Mouse (Mus musculus) monocyte, adult 5-6 weeks (primary cell): ENCODE results near the gene Olfr1261. TPM values are rescaled to one million over a fixed set of nuclear protein-coding genes. Genes with fewer than 3 reads are reported as not detected.

ENCODE experiments used
- ATAC-seq: fragments of 153-309, 156-312 bp; replicated peaks from 2 replicates; pipeline ENCODE4 v1.8.0; 2017; ENCODE audit warnings: mild to moderate bottlenecking; ENCODE audit not compliant: low TSS enrichment, insufficient number of reproducible peaks, severe bottlenecking, poor library complexity, low FRiP score
- total RNA-seq: library from RNA; stranded (forward); fragments of 200-1000, 200-491, 200-594 nt; gene quantifications from 3 replicates; pipeline ENCODE4 v1.2.3, GENCODE M21; 2017

Olfr1261 gene
- not detected in 3 replicates for total RNA-seq

GRCm38 (mm10) chr2:89990921-89991320, at the start of gene Olfr1261:
Gene Olfr1261 (plus strand): TSS chr2:89991221.
- ATAC-seq, result no peak

- no peak for ATAC-seq
These were observed 42.5 kb upstream of the Olfr1261 start, which contains the start of gene Olfr1259 for GRCm38 (mm10) chr2:89948564-89948963. Gene Olfr1259 (minus strand): TSS chr2:89948664.

GRCm38 (mm10) chr2:89974184-89974583, 16.8 kb upstream of the Olfr1261 start, which contains the start of gene Olfr1260:
Gene Olfr1260 (plus strand): TSS chr2:89974340.
- ATAC-seq, result no peak

GRCm38 (mm10) chr2:89977709-89978108, 13.3 kb upstream of the Olfr1261 start:
- no peak for ATAC-seq

- no peak for ATAC-seq
These were observed 8.8 kb downstream of the Olfr1261 start, which contains the start of gene Olfr1262 for GRCm38 (mm10) chr2:89999845-90000244. Gene Olfr1262 (plus strand): TSS chr2:90000145.

- no peak for ATAC-seq
These were observed 20.8 kb downstream of the Olfr1261 start, which contains the start of gene Olfr1263 for GRCm38 (mm10) chr2:90011831-90012230. Gene Olfr1263 (plus strand): TSS chr2:90012131.

- ATAC-seq, result no peak
These were observed 34.5 kb downstream of the Olfr1261 start, which contains the start of gene Olfr1264 for GRCm38 (mm10) chr2:90025477-90025876. Gene Olfr1264 (minus strand): TSS chr2:90025577.

GRCm38 (mm10) chr2:90035037-90035436, 44.0 kb downstream of the Olfr1261 start, which contains the start of gene Olfr1265:
Gene Olfr1265 (plus strand): TSS chr2:90035337.
- ATAC-seq, result no peak

Other genes with a start within 250 kb of the Olfr1261 start
- not detected in 3 replicates for gene Olfr1253, start 234.1 kb upstream of the Olfr1261 start, total RNA-seq
- not detected in 3 replicates for gene Olfr1254, start 197.6 kb upstream of the Olfr1261 start, total RNA-seq
- gene Olfr1255, start 179.2 kb upstream of the Olfr1261 start, total RNA-seq, result not detected in 3 replicates
- gene Olfr1256, start 149.7 kb upstream of the Olfr1261 start, total RNA-seq, result not detected in 3 replicates
- not detected in 3 replicates for gene Olfr48, start 143.0 kb upstream of the Olfr1261 start, total RNA-seq
- gene Olfr1257, start 112.8 kb upstream of the Olfr1261 start, total RNA-seq, result not detected in 3 replicates
- 0.19 TPM in 1 of 3 replicates, not detected in the others for gene Olfr1258, start 63.9 kb upstream of the Olfr1261 start, total RNA-seq
- 1.1 TPM in 1 of 3 replicates, not detected in the others for gene Olfr1259, start 42.6 kb upstream of the Olfr1261 start, total RNA-seq
- gene Olfr1260, start 16.9 kb upstream of the Olfr1261 start, total RNA-seq, result not detected in 3 replicates
- not detected in 3 replicates for gene Olfr1262, start 8.9 kb downstream of the Olfr1261 start, total RNA-seq
- gene Olfr1263, start 20.9 kb downstream of the Olfr1261 start, total RNA-seq, result not detected in 3 replicates
- not detected in 3 replicates for gene Olfr1264, start 34.4 kb downstream of the Olfr1261 start, total RNA-seq
- gene Olfr1265, start 44.1 kb downstream of the Olfr1261 start, total RNA-seq, result not detected in 3 replicates
- not detected in 3 replicates for gene Olfr140, start 72.4 kb downstream of the Olfr1261 start, total RNA-seq
- not detected in 3 replicates for gene Olfr1269, start 130.2 kb downstream of the Olfr1261 start, total RNA-seq
- gene Olfr32, start 151.1 kb downstream of the Olfr1261 start, total RNA-seq, result not detected in 3 replicates
- gene Olfr1270, start 161.9 kb downstream of the Olfr1261 start, total RNA-seq, result not detected in 3 replicates
- not detected in 3 replicates for gene Olfr1506, start 233.3 kb downstream of the Olfr1261 start, total RNA-seq